Mouse (Mus musculus): ENCODE measurements around the gene Rpl35a.
"Not testable (repeated sequence)": the region's sequence is repeated elsewhere in the genome, so short reads cannot be mapped to it uniquely, and the experiment has no call there.

Rpl35a gene

GRCm38 (mm10) chr16:33056095-33056785 lies at the start of gene Rpl35a, which contains the start of gene Iqcg:
Rpl35a (plus strand) TSS chr16:33056453.
Iqcg (minus strand) TSS chr16:33056218.
- DNase-seq: peak; percentile 89

- DNase-seq: peak; percentile 49
Observed at GRCm38 (mm10) chr16:33006888-33007287, 49.4 kb upstream of the Rpl35a start.

- DNase-seq: no peak
Observed at GRCm38 (mm10) chr16:33007436-33007835, 48.8 kb upstream of the Rpl35a start.

- DNase-seq: no peak
Observed at GRCm38 (mm10) chr16:33010166-33010565, 46.1 kb upstream of the Rpl35a start.

DNA sequence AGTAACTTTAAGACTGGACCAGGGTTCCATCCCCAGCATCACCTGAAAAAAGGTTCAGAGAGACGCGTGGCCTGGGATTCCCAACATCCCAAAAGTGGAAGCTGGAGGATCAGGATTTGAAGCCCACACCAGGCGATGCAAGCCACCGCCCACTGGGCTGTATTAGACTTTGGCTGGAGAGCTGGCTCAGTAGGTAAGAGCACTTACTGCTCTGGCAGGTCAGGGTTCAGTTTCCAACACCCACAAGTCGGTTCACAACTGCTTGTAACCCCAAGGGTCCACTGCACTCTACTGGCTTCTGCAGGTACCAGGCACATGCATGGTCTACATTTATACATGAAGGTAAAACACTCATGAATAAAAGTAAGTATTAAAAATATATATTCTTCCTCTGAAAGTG lies 42.5 kb upstream of the Rpl35a start:
- DNase-seq: no peak

- DNase-seq: peak; percentile 70
Observed at GRCm38 (mm10) chr16:33014921-33015320, 41.3 kb upstream of the Rpl35a start.

- DNase-seq: no peak
Observed at GRCm38 (mm10) chr16:33015396-33015907, 40.8 kb upstream of the Rpl35a start.

DNA sequence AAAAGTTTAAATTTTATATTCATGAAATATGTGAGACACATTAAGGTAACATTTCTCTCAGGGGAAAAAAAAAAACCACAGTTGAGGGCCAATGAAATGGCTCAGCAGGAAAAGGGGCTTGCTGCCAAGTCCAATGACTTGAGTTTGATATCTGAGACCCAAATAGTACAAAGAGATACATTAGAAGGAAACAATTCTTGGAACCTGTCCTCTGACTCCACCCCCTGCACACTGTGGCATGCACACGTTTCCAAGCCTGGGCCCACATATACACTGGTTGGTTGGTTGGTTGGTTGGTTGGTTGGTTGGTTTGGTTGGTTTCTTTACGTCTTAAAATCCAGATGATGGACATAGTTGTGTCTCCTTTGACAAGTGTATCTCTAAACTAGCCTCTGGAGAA lies 40.3 kb upstream of the Rpl35a start:
- no peak for DNase-seq

GRCm38 (mm10) chr16:33017677-33018349 lies 38.4 kb upstream of the Rpl35a start:
- DNase-seq: no peak

GRCm38 (mm10) chr16:33019117-33019770 lies 37.0 kb upstream of the Rpl35a start:
- no peak for DNase-seq

- DNase-seq: no peak
Observed at GRCm38 (mm10) chr16:33021381-33021780, 34.9 kb upstream of the Rpl35a start.

DNA sequence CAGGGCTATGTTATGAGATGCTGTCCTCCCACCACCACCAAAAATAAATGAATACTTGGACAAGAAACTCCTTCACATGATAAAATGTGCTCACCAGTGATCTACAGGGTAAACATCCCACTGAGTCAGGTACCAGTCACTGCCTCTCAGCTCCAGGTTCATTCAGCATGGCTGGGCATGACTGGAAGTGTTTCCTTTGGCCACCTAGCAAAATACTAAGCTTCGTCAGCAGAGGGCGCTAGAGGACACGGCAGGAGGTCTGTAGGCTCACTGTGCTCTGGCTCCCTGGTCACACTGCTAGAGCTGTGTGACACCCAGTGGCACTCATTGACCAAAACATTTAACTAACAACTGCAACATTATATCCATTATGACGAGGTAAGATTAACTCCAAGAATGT lies 32.5 kb upstream of the Rpl35a start:
- peak; percentile 73 for DNase-seq

GRCm38 (mm10) chr16:33024456-33025104 lies 31.7 kb upstream of the Rpl35a start:
- no peak for DNase-seq

GRCm38 (mm10) chr16:33026357-33026756 lies 29.9 kb upstream of the Rpl35a start:
- DNase-seq: no peak

GRCm38 (mm10) chr16:33036006-33036405 lies 20.2 kb upstream of the Rpl35a start:
- no peak for DNase-seq

GRCm38 (mm10) chr16:33042682-33043081 lies 13.6 kb upstream of the Rpl35a start:
- no peak for DNase-seq

DNA sequence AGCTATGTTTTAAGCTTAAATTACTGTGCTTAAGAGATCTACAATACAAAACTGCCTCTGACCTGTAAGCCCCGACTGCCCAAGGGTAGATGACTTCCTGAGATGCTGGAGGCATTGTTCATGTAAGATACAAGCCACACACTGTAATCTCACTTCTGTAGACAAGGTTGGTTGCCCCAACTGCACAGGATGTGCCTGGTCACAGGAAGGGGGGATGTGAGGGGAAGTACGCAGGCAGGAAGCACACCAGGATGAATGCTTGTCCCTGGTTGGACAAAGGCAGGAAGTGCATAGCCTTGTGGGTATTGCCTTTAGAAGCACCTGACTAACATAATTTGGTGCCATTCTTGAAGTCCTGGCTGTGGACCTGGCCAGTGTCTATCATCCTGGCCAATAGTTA lies 13.0 kb upstream of the Rpl35a start:
- no peak for DNase-seq

DNA sequence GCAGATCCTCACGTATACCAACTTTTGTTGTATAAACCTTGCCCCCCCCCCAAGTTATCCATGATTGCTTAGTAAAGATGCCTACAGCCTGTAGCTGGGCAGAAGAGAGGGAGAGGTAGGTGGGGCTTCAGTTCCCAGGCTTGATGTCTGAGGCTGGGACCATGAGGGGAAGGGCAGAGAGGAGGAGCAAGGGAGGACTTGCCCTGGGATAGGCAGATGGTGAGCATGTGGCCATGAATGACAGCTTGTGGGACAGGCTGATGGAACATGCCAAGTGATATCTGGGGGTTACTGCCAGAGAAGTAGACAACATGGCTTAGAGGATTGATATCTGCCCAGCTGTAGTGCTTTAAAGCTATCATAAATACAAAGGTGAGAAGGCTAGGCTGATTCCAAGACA lies 8.2 kb upstream of the Rpl35a start:
- no peak for DNase-seq

GRCm38 (mm10) chr16:33048686-33049085 lies 7.6 kb upstream of the Rpl35a start:
- DNase-seq: no peak

DNA sequence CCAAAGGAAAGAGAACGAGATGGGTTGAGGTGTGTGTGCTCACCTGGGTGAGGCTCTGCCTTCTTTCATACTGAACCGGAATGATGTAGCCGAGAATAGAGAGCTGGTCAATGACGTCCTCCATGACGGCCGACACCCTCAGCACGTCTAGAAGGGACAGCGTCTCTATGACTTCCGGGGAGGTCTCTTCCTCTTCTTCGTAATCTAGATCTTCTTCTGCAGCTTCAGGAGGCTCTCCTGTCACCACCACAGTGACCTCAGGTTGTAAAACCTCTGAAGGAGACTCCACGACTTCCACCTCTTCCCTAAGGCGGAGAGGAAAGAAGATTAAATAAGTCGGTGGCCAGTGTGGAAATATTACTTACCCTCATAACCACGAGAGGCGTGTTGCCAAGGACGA lies 6.4 kb upstream of the Rpl35a start:
- DNase-seq: no peak

GRCm38 (mm10) chr16:33053141-33053540 lies 3.1 kb upstream of the Rpl35a start:
- no peak for DNase-seq

DNA sequence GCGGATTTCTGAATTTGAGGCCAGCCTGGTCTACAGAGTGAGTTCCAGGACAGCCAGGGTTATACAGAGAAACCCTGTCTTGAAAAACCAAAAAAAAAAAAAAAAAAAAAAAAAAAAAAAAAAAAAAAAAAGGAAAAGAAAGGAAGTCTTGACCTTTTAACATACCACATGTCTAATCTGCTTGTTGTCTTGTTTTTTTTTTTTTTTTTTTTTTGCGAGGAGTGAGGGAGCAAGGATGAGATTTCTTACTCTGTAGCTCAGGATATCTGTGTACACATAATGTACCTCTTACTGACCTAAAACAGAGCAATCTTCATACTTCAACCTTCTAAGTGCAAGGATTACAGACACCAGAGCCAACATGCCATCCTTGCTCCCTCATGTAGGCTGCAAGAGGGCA lies 1.3 kb upstream of the Rpl35a start:
- not testable (repeated sequence) for DNase-seq

DNA sequence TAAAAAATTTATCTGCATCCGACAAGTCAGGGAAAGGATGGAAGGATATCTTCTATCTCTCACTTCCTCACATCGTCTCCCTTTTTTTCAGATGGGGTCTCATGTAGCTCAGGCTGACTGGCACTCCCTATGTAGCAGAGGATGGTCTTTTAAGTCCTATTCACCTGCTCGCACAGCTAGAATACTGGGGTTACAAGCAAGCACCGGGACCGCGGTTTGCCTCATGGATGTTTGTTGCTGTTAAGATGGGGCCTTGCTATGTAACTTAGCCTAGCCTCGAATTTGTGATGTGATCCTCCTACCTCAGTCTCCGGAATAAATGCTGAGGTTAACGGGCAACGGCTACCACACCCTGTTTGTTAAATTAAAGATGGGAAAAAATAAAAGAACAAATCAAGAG lies 598 bp upstream of the Rpl35a start:
- DNase-seq: peak; percentile 44
